Mouse (Mus musculus): ENCODE measurements around the gene Etnk1.

Etnk1 gene

GRCm38 (mm10) chr6:143221245-143221644 is 54.2 kb downstream of the Etnk1 start:
- DNase-seq: no peak

- DNase-seq: no peak
Observed at GRCm38 (mm10) chr6:143224057-143224456, 57.0 kb downstream of the Etnk1 start.

- no peak for DNase-seq
Observed at GRCm38 (mm10) chr6:143224885-143225284, 57.9 kb downstream of the Etnk1 start.

GRCm38 (mm10) chr6:143228696-143229095 is 61.7 kb downstream of the Etnk1 start:
- DNase-seq: no peak

GRCm38 (mm10) chr6:143229906-143230305 is 62.9 kb downstream of the Etnk1 start:
- no peak for DNase-seq

GRCm38 (mm10) chr6:143230888-143231287 is 63.9 kb downstream of the Etnk1 start:
- DNase-seq: no peak

- DNase-seq: no peak
Observed at GRCm38 (mm10) chr6:143232718-143233117, 65.7 kb downstream of the Etnk1 start.

- DNase-seq: no peak
Observed at GRCm38 (mm10) chr6:143234868-143235267, 67.8 kb downstream of the Etnk1 start.

GRCm38 (mm10) chr6:143239362-143240074 is 72.5 kb downstream of the Etnk1 start:
- DNase-seq: no peak

GRCm38 (mm10) chr6:143243191-143243590 is 76.2 kb downstream of the Etnk1 start:
- no peak for DNase-seq

GRCm38 (mm10) chr6:143257921-143258320 is 90.9 kb downstream of the Etnk1 start:
- DNase-seq: no peak

- DNase-seq: no peak
Observed at GRCm38 (mm10) chr6:143259169-143259629, 92.2 kb downstream of the Etnk1 start.

- DNase-seq: no peak
Observed at GRCm38 (mm10) chr6:143259870-143260559, 93.0 kb downstream of the Etnk1 start.

GRCm38 (mm10) chr6:143260560-143261288 is 93.7 kb downstream of the Etnk1 start:
- no peak for DNase-seq

- DNase-seq: no peak
Observed at GRCm38 (mm10) chr6:143261289-143261665, 94.3 kb downstream of the Etnk1 start.

- DNase-seq: no peak
Observed at GRCm38 (mm10) chr6:143265482-143265881, 98.5 kb downstream of the Etnk1 start.

GRCm38 (mm10) chr6:143279222-143279621 is 112.2 kb downstream of the Etnk1 start:
- no peak for DNase-seq
